Mouse (Mus musculus) CH12.LX (cell line): ENCODE results near the gene Bfsp2. TPM values are rescaled to one million over a fixed set of nuclear protein-coding genes. Genes with fewer than 3 reads are reported as not detected.
A peak's percentile ranks its signal among the peaks of the same experiment; 100 is the strongest.

Experiments used
- DNase-seq: peaks from one replicate; pipeline ENCODE4 v3.0.0-alpha.2; 2013; ENCODE audit errors: extremely low read depth
- H3K27ac ChIP-seq: 2 replicates; pipeline ENCODE4 v1.5.1; 2012; ENCODE audit warnings: low read depth, mild to moderate bottlenecking, control low read depth, moderate library complexity; ENCODE audit not compliant: insufficient read depth
- H3K27me3 ChIP-seq: replicated peaks from 2 replicates; pipeline ENCODE3; 2012; ENCODE audit warnings: inconsistent platforms
- H3K36me3 ChIP-seq, 2 experiments: replicated peaks in 1 of 2; 2 replicates each; pipeline versions ENCODE3 to v1.6.1; 2012; ENCODE audit warnings: inconsistent platforms in 1 of 2, low read length in 1 of 2, mild to moderate bottlenecking in 1 of 2, mixed read lengths in 1 of 2, moderate library complexity in 1 of 2; ENCODE audit not compliant: control insufficient read depth in 1 of 2, insufficient read depth in 1 of 2
- H3K4me1 ChIP-seq, 2 experiments: 2 replicates each; pipeline ENCODE4 v1.6.1; 2012; ENCODE audit warnings: inconsistent platforms in 1 of 2, moderate library complexity in 1 of 2; ENCODE audit not compliant: insufficient read depth in 2 of 2, control insufficient read depth in 1 of 2
- H3K4me2 ChIP-seq: 2 replicates; pipeline ENCODE4 v1.6.1; 2012; ENCODE audit warnings: low read depth, mild to moderate bottlenecking, control low read depth; ENCODE audit not compliant: poor library complexity, insufficient read depth, severe bottlenecking
- H3K4me3 ChIP-seq, 3 experiments: fragments of 150-350 bp in 1 of 3; sonication (generic) in 1 of 3; replicated peaks in 1 of 3; 2 replicates each; pipeline versions ENCODE3 to v1.5.1; 2011 to 2012; ENCODE audit warnings: low read depth in 2 of 3, low read length in 2 of 3, mild to moderate bottlenecking in 2 of 3, moderate library complexity in 2 of 3, control low read depth in 1 of 3, improper control_type of control experiment in 1 of 3, inconsistent platforms in 1 of 3, mixed read lengths in 1 of 3; ENCODE audit not compliant: poor library complexity in 1 of 3
- H3K79me2 ChIP-seq: replicated peaks from 2 replicates; pipeline ENCODE4 v1.6.1; 2012; ENCODE audit warnings: mild to moderate bottlenecking, moderate library complexity; ENCODE audit not compliant: control insufficient read depth, poor library complexity, insufficient read depth, severe bottlenecking; ENCODE audit errors: extremely low read depth
- H3K9ac ChIP-seq: 2 replicates; pipeline ENCODE4 v1.6.1; 2012; ENCODE audit warnings: low read depth, mild to moderate bottlenecking, control low read depth, moderate library complexity; ENCODE audit not compliant: insufficient read depth
- H3K9me3 ChIP-seq: replicated peaks from 2 replicates; pipeline ENCODE3; 2012; ENCODE audit warnings: low read length, inconsistent platforms, mixed read lengths
- BHLHE40 ChIP-seq: IDR thresholded peaks from 2 replicates; pipeline ENCODE4 v1.6.1; 2011; ENCODE audit warnings: mild to moderate bottlenecking, low read depth, low read length, improper control_type of control experiment
- CHD1 ChIP-seq: IDR thresholded peaks from 2 replicates; pipeline ENCODE4 v1.6.1; 2012; ENCODE audit warnings: low read depth, low read length, improper control_type of control experiment, inconsistent platforms
- CHD2 ChIP-seq: IDR thresholded peaks from 2 replicates; pipeline ENCODE4 v1.6.1; 2011; ENCODE audit warnings: low read length, improper control_type of control experiment
- CTCF ChIP-seq, 2 experiments: IDR thresholded peaks in 1 of 2; conservative IDR thresholded peaks in 1 of 2; 2 replicates each; pipeline ENCODE4 v1.5.1; 2011 to 2012; ENCODE audit warnings: low read depth in 2 of 2, low read length in 2 of 2, improper control_type of control experiment in 1 of 2, inconsistent platforms in 1 of 2, mild to moderate bottlenecking in 1 of 2, moderate library complexity in 1 of 2
- E2F4 ChIP-seq: IDR thresholded peaks from 2 replicates; pipeline ENCODE4 v1.6.1; 2011; ENCODE audit warnings: low read depth, low read length, improper control_type of control experiment; ENCODE audit not compliant: insufficient replicate concordance
- ELF1 ChIP-seq: IDR thresholded peaks from 2 replicates; pipeline ENCODE4 v1.6.1; 2014; ENCODE audit warnings: low read depth, mild to moderate bottlenecking, inconsistent platforms, low read length, improper control_type of control experiment
- ETS1 ChIP-seq: conservative IDR thresholded peaks from 2 replicates; pipeline ENCODE4 v1.6.1; 2012; ENCODE audit warnings: low read depth, mild to moderate bottlenecking, inconsistent platforms, low read length, improper control_type of control experiment, moderate library complexity
- IRF4 ChIP-seq: IDR thresholded peaks from 2 replicates; pipeline ENCODE4 v1.6.1; 2014; ENCODE audit warnings: low read depth, mild to moderate bottlenecking, inconsistent platforms, low read length, improper control_type of control experiment
- JUN ChIP-seq: IDR thresholded peaks from 2 replicates; pipeline ENCODE4 v1.6.1; 2011; ENCODE audit warnings: low read depth, mild to moderate bottlenecking, low read length, improper control_type of control experiment, moderate library complexity; ENCODE audit not compliant: insufficient read depth
- JUND ChIP-seq: conservative IDR thresholded peaks from 2 replicates; pipeline ENCODE4 v1.6.1; 2011; ENCODE audit warnings: low read depth, low read length, improper control_type of control experiment
- KAT2A ChIP-seq: IDR thresholded peaks from 2 replicates; pipeline ENCODE4 v1.6.1; 2012; ENCODE audit warnings: low read length, improper control_type of control experiment, inconsistent platforms; ENCODE audit not compliant: insufficient replicate concordance
- MAFK ChIP-seq: IDR thresholded peaks from 2 replicates; pipeline ENCODE4 v1.6.1; 2011; ENCODE audit warnings: low read length, improper control_type of control experiment; ENCODE audit not compliant: insufficient replicate concordance
- MAZ ChIP-seq: IDR thresholded peaks from 2 replicates; pipeline ENCODE4 v1.6.1; 2012; ENCODE audit warnings: low read depth, mild to moderate bottlenecking, inconsistent platforms, low read length, improper control_type of control experiment, moderate library complexity
- MEF2A ChIP-seq: IDR thresholded peaks from 2 replicates; pipeline ENCODE4 v1.6.1; 2014; ENCODE audit warnings: low read depth, mild to moderate bottlenecking, inconsistent platforms, low read length, improper control_type of control experiment, borderline replicate concordance
- NRF1 ChIP-seq: IDR thresholded peaks from 2 replicates; pipeline ENCODE4 v1.6.1; 2014; ENCODE audit warnings: low read depth, mild to moderate bottlenecking, inconsistent platforms, low read length, improper control_type of control experiment, moderate library complexity
- PAX5 ChIP-seq: IDR thresholded peaks from 2 replicates; pipeline ENCODE4 v1.6.1; 2012; ENCODE audit warnings: low read length, inconsistent platforms, mixed read lengths
- POLR2A ChIP-seq: IDR thresholded peaks from 2 replicates; pipeline ENCODE4 v1.6.1; 2011; ENCODE audit warnings: low read depth, mild to moderate bottlenecking, improper control_type of control experiment, low read length
- POLR2AphosphoS2 ChIP-seq: IDR thresholded peaks from 2 replicates; pipeline ENCODE4 v1.6.1; 2011; ENCODE audit warnings: low read depth, low read length, improper control_type of control experiment
- RAD21 ChIP-seq: IDR thresholded peaks from 2 replicates; pipeline ENCODE4 v1.6.1; 2011; ENCODE audit warnings: low read depth, mild to moderate bottlenecking, low read length, improper control_type of control experiment, moderate library complexity
- RCOR1 ChIP-seq: conservative IDR thresholded peaks from 2 replicates; pipeline ENCODE4 v1.6.1; 2012; ENCODE audit warnings: low read depth, mild to moderate bottlenecking, inconsistent platforms, low read length, improper control_type of control experiment
- SMC3 ChIP-seq: IDR thresholded peaks from 2 replicates; pipeline ENCODE4 v1.6.1; 2011; ENCODE audit warnings: low read depth, low read length, improper control_type of control experiment
- TBP ChIP-seq: conservative IDR thresholded peaks from 2 replicates; pipeline ENCODE4 v1.6.1; 2011; ENCODE audit warnings: low read depth, low read length, improper control_type of control experiment
- USF1 ChIP-seq: IDR thresholded peaks from 2 replicates; pipeline ENCODE4 v1.6.1; 2014; ENCODE audit warnings: low read depth, mild to moderate bottlenecking, inconsistent platforms, low read length, improper control_type of control experiment
- USF2 ChIP-seq: conservative IDR thresholded peaks from 2 replicates; pipeline ENCODE4 v1.6.1; 2011; ENCODE audit warnings: low read depth, low read length, improper control_type of control experiment
- ZC3H11A ChIP-seq: IDR thresholded peaks from 2 replicates; pipeline ENCODE4 v1.6.1; 2012; ENCODE audit warnings: low read depth, mild to moderate bottlenecking, inconsistent platforms, low read length, improper control_type of control experiment
- ZKSCAN1 ChIP-seq: IDR thresholded peaks from 2 replicates; pipeline ENCODE4 v1.6.1; 2012; ENCODE audit warnings: low read depth, inconsistent platforms, low read length, improper control_type of control experiment, borderline replicate concordance
- ZMIZ1 ChIP-seq: IDR thresholded peaks from 2 replicates; pipeline ENCODE4 v1.6.1; 2012; ENCODE audit warnings: low read depth, mild to moderate bottlenecking, inconsistent platforms, low read length, improper control_type of control experiment
- dilution Hi-C: fragments of 300-500 bp; cut with MboI; formaldehyde crosslinking; loops from 2 replicates; pipeline ENCODE4 v1.14.3; 2020; ENCODE audit warnings: low sequenced_read_pairs; ENCODE audit not compliant: extremely low pct_unique_long_range_greater_than_20kb, extremely low pct_ligation_motif_present
- in situ Hi-C: fragments of 300-500 bp; cut with MboI; formaldehyde crosslinking; loops from 3 replicates; pipeline ENCODE4 v1.14.3; 2019; ENCODE audit warnings: low sequenced_read_pairs, low pct_ligation_motif_present, low pct_unique_long_range_greater_than_20kb, mixed read lengths
- polyA plus RNA-seq: library from polyadenylated mRNA; unstranded; fragments of >175 nt; gene quantifications from 2 replicates; pipeline ENCODE4 v1.2.1, GENCODE M21; 2012; ENCODE audit warnings: low read depth; ENCODE audit not compliant: insufficient read length
- total RNA-seq, 2 experiments: library from RNA; depleted of rRNA; stranded (reverse); fragments of 300-350 nt in 1 of 2; fragments of >200 nt in 1 of 2; gene quantifications; 2 replicates each; pipeline ENCODE4 v1.2.3; 2012 to 2014

Bfsp2 gene
- total and polyA plus RNA-seq, 3 experiments: 0.64 to 4.8 (median 3.4) TPM

GRCm38 (mm10) chr9:103505067-103505466 is 24.8 kb upstream of the Bfsp2 start:
- in situ Hi-C loops (no loop called here), dilution Hi-C loops (no loop called here)
- no peak for TF ChIP-seq ZMIZ1
- TF ChIP-seq JUN: no peak
- TF ChIP-seq POLR2A: no peak
- TF ChIP-seq MAZ: no peak
- no peak for TF ChIP-seq IRF4
- no peak for TF ChIP-seq BHLHE40
- TF ChIP-seq RAD21: no peak
- no peak for TF ChIP-seq PAX5
- TF ChIP-seq NRF1: no peak
- no peak for TF ChIP-seq E2F4
- TF ChIP-seq TBP: no peak
- TF ChIP-seq MEF2A: no peak
- no peak for TF ChIP-seq ELF1
- TF ChIP-seq ZC3H11A: no peak
- TF ChIP-seq KAT2A: no peak
- TF ChIP-seq USF2: no peak
- no peak for TF ChIP-seq CTCF (conservative IDR thresholded peaks at IDR 0.05 in 1 of 2, IDR thresholded peaks at IDR 0.05 in 1 of 2; ENCODE audit: low read depth in 2 of 2, low read length in 2 of 2)
- TF ChIP-seq ZKSCAN1: no peak
- TF ChIP-seq MAFK: no peak
- no peak overlapping the region for H3K4me2 ChIP-seq
- peaks cover 7% of the 10 kb centered on the region for H3K27me3 ChIP-seq
- no peak overlapping the region for H3K27ac ChIP-seq
- no peaks in the 10 kb centered on the region for H3K79me2 ChIP-seq
- no peak overlapping the region for H3K9ac ChIP-seq
- H3K4me1 ChIP-seq: peaks cover 9 to 37% of the 10 kb centered on the region in 2 experiments
- H3K9me3 ChIP-seq: no peaks in the 10 kb centered on the region
- H3K36me3 ChIP-seq: no peaks in the 10 kb centered on the region
- DNase-seq: no peak
- H3K4me3 ChIP-seq: no peak overlapping the region

GRCm38 (mm10) chr9:103504646-103505045 is 24.4 kb upstream of the Bfsp2 start:
- Histone ChIP-seq H3K4me1 (peaks cover 9 to 37% of the 10 kb centered on the region in 2 experiments), H3K27ac (no peak overlapping the region), H3K4me3 (no peak overlapping the region), H3K79me2 (no peaks in the 10 kb centered on the region), H3K9ac (no peak overlapping the region), H3K36me3 (no peaks in the 10 kb centered on the region), H3K9me3 (no peaks in the 10 kb centered on the region), H3K27me3 (peaks cover 6% of the 10 kb centered on the region), H3K4me2 (no peak overlapping the region)
- in situ Hi-C loops: no loop called here
- TF ChIP-seq USF1 (no peak), JUND (no peak), POLR2AphosphoS2 (no peak), SMC3 (no peak), BHLHE40 (no peak), CTCF (conservative IDR thresholded peaks at IDR 0.05 in 1 of 2, IDR thresholded peaks at IDR 0.05 in 1 of 2; ENCODE audit: low read depth in 2 of 2, low read length in 2 of 2) (no peak), PAX5 (no peak), MEF2A (no peak), ETS1 (no peak), RAD21 (no peak), CHD2 (no peak), POLR2A (no peak), RCOR1 (no peak), ZMIZ1 (no peak), CHD1 (no peak)
- peak; percentile 33 for DNase-seq
- dilution Hi-C loops: no loop called here
